Mouse (Mus musculus) heart, adult 2 months (tissue): ENCODE measurements around the gene Ubash3b.

Experiments used
- CTCF ChIP-seq: fragments of 200-600 bp; IDR thresholded peaks from 2 replicates; pipeline ENCODE4 v1.8.1; 2022; ENCODE audit warnings: antibody characterized with exemption, mild to moderate bottlenecking, moderate library complexity
- POLR2A ChIP-seq: fragments of 200-500 bp; IDR thresholded peaks from 2 replicates; pipeline ENCODE4 v1.6.1; 2011; ENCODE audit warnings: mild to moderate bottlenecking, low read depth, low read length, control low read depth; ENCODE audit not compliant: insufficient read depth

- TF ChIP-seq POLR2A (no peak), CTCF (no peak)
Observed at GRCm38 (mm10) chr9:40964418-40964714, 197.1 kb downstream of the Ubash3b start.
